Mouse (Mus musculus) CH12.LX (cell line): ENCODE results near the gene Dock11.

Experiments
- CTCF ChIP-seq, 2 experiments: IDR thresholded peaks in 1 of 2; conservative IDR thresholded peaks in 1 of 2; 2 replicates each; pipeline ENCODE4 v1.5.1; 2011 to 2012; ENCODE audit warnings: low read depth in 2 of 2, low read length in 2 of 2, improper control_type of control experiment in 1 of 2, inconsistent platforms in 1 of 2, mild to moderate bottlenecking in 1 of 2, moderate library complexity in 1 of 2
- EP300 ChIP-seq: IDR thresholded peaks from 2 replicates; pipeline ENCODE4 v1.6.1; 2011; ENCODE audit warnings: low read length, improper control_type of control experiment
- JUND ChIP-seq: conservative IDR thresholded peaks from 2 replicates; pipeline ENCODE4 v1.6.1; 2011; ENCODE audit warnings: low read depth, low read length, improper control_type of control experiment
- MAFK ChIP-seq: IDR thresholded peaks from 2 replicates; pipeline ENCODE4 v1.6.1; 2011; ENCODE audit warnings: low read length, improper control_type of control experiment; ENCODE audit not compliant: insufficient replicate concordance
- MAZ ChIP-seq: IDR thresholded peaks from 2 replicates; pipeline ENCODE4 v1.6.1; 2012; ENCODE audit warnings: low read depth, mild to moderate bottlenecking, inconsistent platforms, low read length, improper control_type of control experiment, moderate library complexity
- MEF2A ChIP-seq: IDR thresholded peaks from 2 replicates; pipeline ENCODE4 v1.6.1; 2014; ENCODE audit warnings: low read depth, mild to moderate bottlenecking, inconsistent platforms, low read length, improper control_type of control experiment, borderline replicate concordance
- MYC ChIP-seq: IDR thresholded peaks from 2 replicates; pipeline ENCODE4 v1.6.1; 2011; ENCODE audit warnings: low read depth, mild to moderate bottlenecking, improper control_type of control experiment, low read length
- POLR2A ChIP-seq: IDR thresholded peaks from 2 replicates; pipeline ENCODE4 v1.6.1; 2011; ENCODE audit warnings: low read depth, mild to moderate bottlenecking, improper control_type of control experiment, low read length
- RCOR1 ChIP-seq: conservative IDR thresholded peaks from 2 replicates; pipeline ENCODE4 v1.6.1; 2012; ENCODE audit warnings: low read depth, mild to moderate bottlenecking, inconsistent platforms, low read length, improper control_type of control experiment
- UBTF ChIP-seq: IDR thresholded peaks from 2 replicates; pipeline ENCODE4 v1.6.1; 2012; ENCODE audit warnings: low read depth, mild to moderate bottlenecking, inconsistent platforms, low read length, improper control_type of control experiment, moderate library complexity
- USF1 ChIP-seq: IDR thresholded peaks from 2 replicates; pipeline ENCODE4 v1.6.1; 2014; ENCODE audit warnings: low read depth, mild to moderate bottlenecking, inconsistent platforms, low read length, improper control_type of control experiment
- ZKSCAN1 ChIP-seq: IDR thresholded peaks from 2 replicates; pipeline ENCODE4 v1.6.1; 2012; ENCODE audit warnings: low read depth, inconsistent platforms, low read length, improper control_type of control experiment, borderline replicate concordance
- ZMIZ1 ChIP-seq: IDR thresholded peaks from 2 replicates; pipeline ENCODE4 v1.6.1; 2012; ENCODE audit warnings: low read depth, mild to moderate bottlenecking, inconsistent platforms, low read length, improper control_type of control experiment

DNA sequence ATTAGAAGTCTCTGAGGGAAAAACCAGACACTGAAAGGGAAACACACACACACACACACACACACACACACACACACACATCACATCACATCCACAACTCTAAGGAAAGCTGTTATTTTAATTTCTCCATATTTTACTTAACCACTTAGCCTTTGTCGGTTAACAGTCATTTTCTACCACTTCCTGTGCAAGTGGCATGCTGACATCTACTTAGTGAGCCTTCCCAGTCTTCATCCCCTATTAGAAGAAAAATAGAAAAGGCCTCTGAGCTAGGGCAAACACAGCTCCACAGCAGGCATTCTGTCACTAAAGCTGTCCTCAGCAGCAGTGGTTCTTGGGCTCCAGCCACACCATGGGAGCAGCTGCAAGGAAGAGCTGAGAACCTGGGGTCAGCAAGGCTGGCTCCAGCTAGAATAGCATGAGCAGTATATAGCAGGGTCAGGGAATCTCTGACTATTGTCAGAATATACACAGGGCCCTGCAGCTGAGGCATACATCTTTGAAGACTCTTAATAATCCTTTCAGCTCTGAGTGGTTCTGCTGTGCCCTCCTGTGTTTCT is 36.2 kb downstream of the Dock11 start:
- TF ChIP-seq EP300: no peak
- TF ChIP-seq MAFK: no peak
- TF ChIP-seq MAZ: no peak
- no peak for TF ChIP-seq POLR2A
- no peak for TF ChIP-seq CTCF (conservative IDR thresholded peaks at IDR 0.05 in 1 of 2, IDR thresholded peaks at IDR 0.05 in 1 of 2; ENCODE audit: low read depth in 2 of 2, low read length in 2 of 2)
- no peak for TF ChIP-seq JUND
- TF ChIP-seq RCOR1: no peak
- no peak for TF ChIP-seq USF1
- TF ChIP-seq ZMIZ1: no peak
- no peak for TF ChIP-seq MYC
- no peak for TF ChIP-seq MEF2A
- TF ChIP-seq ZKSCAN1: no peak
- TF ChIP-seq UBTF: no peak
